Mouse (Mus musculus): ENCODE results near the gene Axl.
"Not testable (repeated sequence)": the region's sequence is repeated elsewhere in the genome, so short reads cannot be mapped to it uniquely, and the experiment has no call there.

Axl gene

GRCm38 (mm10) chr7:25753643-25754438, 34.7 kb downstream of the Axl start:
- DNase-seq (ENCODE audit: low spot score) = no peak

GRCm38 (mm10) chr7:25753076-25753475, 35.4 kb downstream of the Axl start:
- no peak for DNase-seq (ENCODE audit: low spot score)

DNA sequence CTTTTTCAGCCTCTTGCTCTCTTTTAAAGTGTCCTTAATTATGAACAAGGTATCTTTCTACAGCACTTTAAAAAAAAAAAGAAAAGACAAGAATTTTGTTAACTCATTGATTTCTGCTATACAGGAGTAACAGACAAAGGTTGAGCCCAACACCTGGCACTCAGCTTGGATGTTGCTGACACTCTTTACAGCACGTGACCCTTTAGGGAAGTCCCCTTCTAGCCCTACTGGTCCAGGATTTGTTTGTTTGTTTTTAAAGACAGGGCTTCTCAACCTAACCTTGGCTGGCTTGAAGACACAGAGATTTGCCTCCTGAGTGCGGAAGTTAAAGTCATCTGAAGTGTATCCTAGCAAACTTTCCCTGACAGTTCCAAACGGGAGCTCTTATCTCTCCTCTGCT, 41.7 kb downstream of the Axl start:
- no peak for DNase-seq (ENCODE audit: low spot score)

- DNase-seq (ENCODE audit: low spot score) = no peak
Observed at GRCm38 (mm10) chr7:25738277-25738676, 50.2 kb downstream of the Axl start.

GRCm38 (mm10) chr7:25736920-25737319, 51.6 kb downstream of the Axl start:
- DNase-seq (ENCODE audit: low spot score) = no peak

DNA sequence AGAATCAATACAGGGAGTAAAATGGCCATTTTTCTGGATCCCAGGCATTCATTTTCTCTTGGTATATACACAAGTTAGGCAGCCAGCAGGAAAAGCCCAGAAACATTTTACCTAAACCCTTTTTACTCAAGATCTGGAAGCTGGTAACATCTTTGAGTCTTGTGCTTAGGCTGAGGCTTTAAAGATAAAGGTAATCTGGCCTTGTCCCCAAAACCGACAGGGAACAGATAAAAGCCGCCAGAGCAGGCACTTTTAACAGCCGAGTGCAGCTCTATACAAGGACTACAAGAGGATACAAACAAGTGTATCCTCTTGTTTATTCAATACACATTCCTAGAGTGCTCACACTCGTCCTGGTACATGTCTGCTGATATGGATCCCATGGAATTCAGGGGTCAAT, 53.5 kb downstream of the Axl start:
- DNase-seq (ENCODE audit: low spot score) = no peak

GRCm38 (mm10) chr7:25731294-25732055, 57.0 kb downstream of the Axl start:
- DNase-seq (ENCODE audit: low spot score) = no peak

- DNase-seq (ENCODE audit: low spot score) = no peak
Observed at GRCm38 (mm10) chr7:25729862-25730261, 58.6 kb downstream of the Axl start.

GRCm38 (mm10) chr7:25729396-25729795, 59.1 kb downstream of the Axl start:
- no peak for DNase-seq (ENCODE audit: low spot score)

GRCm38 (mm10) chr7:25727800-25728199, 60.7 kb downstream of the Axl start:
- DNase-seq (ENCODE audit: low spot score) = no peak

DNA sequence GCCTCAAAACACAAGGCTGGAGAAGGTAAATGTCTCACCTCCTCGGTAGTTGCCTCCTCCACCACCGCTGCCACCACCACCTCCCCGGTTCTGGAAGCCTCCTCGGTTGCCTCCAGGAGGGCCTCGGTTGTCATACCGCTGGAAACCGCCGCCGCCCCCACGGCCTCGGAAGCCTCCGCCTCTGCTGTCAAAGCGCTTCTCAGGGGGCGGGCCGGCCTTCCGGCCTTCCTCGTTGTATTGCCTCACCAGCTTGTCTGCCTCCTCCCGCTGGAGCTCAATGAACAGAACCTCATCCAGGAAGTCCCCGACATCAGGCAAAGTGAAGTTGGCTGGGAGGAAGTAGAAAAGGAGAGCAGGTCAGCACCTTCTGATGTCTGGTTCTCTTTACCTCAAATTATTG, 62.6 kb downstream of the Axl start:
- no peak for DNase-seq (ENCODE audit: low spot score)

DNA sequence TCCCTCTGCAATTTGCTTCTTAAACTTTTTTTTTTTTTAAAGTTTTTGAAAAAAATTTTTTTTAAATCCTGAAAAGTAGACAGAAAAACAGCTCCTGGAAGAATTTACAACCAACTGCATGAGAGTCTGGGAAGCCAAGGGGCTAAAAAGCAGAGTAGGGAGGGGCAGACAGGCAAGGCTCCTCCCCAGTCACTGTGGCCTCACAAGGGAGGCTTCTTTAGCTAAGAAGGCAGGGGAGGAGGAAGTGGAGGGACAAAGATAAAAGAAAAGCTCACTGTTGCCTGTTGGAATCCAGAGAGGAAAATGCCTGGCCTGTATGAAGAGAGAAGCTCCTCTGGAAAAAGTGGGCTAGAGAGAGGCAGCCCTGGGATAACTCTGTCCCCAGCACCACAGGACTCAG, 66.7 kb downstream of the Axl start:
- DNase-seq (ENCODE audit: low spot score) = not testable (repeated sequence)

- no peak for DNase-seq (ENCODE audit: low spot score)
Observed at GRCm38 (mm10) chr7:25720760-25721159, 67.7 kb downstream of the Axl start.

GRCm38 (mm10) chr7:25719761-25720610, 68.5 kb downstream of the Axl start:
- no peak for DNase-seq (ENCODE audit: low spot score)

- DNase-seq (ENCODE audit: low spot score) = peak; percentile 73
Observed at GRCm38 (mm10) chr7:25718788-25719417, 69.6 kb downstream of the Axl start, which contains the start of gene Ccdc97. Gene Ccdc97, minus strand, starts transcription at chr7:25719088.

GRCm38 (mm10) chr7:25717478-25717877, 71.0 kb downstream of the Axl start:
- no peak for DNase-seq (ENCODE audit: low spot score)

GRCm38 (mm10) chr7:25715731-25716271, 72.7 kb downstream of the Axl start:
- DNase-seq (ENCODE audit: low spot score) = no peak

- no peak for DNase-seq (ENCODE audit: low spot score)
Observed at GRCm38 (mm10) chr7:25714581-25714980, 73.9 kb downstream of the Axl start.

GRCm38 (mm10) chr7:25712801-25713200, 75.7 kb downstream of the Axl start:
- DNase-seq (ENCODE audit: low spot score) = no peak

DNA sequence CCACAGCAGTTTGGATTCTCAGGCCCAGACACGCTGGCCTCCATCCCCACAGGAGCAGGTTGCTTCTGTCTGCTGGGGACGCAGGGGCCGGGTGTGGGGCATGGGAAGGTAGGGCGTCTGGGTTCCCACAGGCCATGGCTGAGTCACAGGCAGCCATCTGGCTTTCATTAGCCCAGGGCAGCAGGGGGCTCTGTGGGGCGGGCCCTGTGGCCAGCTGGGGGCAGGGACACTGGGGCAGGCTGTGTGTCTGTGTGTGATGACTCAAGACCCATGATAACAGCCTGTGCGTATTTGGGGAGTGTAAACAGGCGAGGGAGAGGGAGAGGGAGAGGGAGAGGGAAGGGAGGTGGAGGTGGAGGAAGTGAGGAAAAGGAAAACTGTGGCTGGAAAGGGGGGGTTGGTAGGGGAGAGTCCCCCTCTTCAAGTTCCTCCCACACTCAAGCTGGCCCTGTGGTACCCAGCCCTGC, 76.7 kb downstream of the Axl start:
- no peak for DNase-seq (ENCODE audit: low spot score)

- DNase-seq (ENCODE audit: low spot score) = no peak
Observed at GRCm38 (mm10) chr7:25711165-25711564, 77.3 kb downstream of the Axl start.
